17 mouse cellular contexts compared by ENCODE assay signal in the genomic region with DNA sequence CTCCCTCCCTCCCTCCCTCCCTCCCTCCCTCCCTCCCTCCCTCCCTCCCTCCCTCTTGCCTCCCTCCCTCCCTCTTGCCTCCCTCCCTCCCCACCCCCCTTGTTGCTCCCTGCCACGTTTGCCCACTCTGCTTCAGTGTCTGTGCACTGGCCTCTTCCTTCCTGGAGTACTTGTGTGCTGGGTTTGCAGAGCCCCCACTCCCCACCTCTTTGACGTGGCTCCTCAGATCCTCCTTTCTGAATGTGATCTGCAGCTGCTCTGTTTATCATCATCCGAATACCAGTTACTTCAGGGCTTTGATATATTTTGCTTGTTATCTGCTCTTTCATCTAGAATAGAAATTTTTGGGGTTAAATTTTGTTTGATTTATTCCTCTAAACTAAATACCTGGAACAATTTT.
DNase-seq lines count a peak whose midpoint lies in the region; ATAC-seq and TF ChIP-seq lines count a peak whose summit lies in the region.
"Had no signal": no experiment of that assay in that cellular context is flagged by ENCODE, and none has a peak within 500 bp of the region (broad histone marks: within the 10 kb centered on the region; RNA-seq: fewer than 3 reads in every experiment).

No protein-coding gene starts in this region.

- H3K4me3 ChIP-seq in lung, postnatal 0 days (ENCODE audit: low read depth, low read length) = no peak overlapping the region
- H3K4me3 ChIP-seq: embryonic facial prominence, embryonic 10.5 days; forebrain, embryonic 13.5 days; heart, adult 2 months; heart, embryonic 12.5 days; hindbrain, embryonic 10.5 days had no signal

- H3K9me3 ChIP-seq in lung, postnatal 0 days (ENCODE audit: low read length) = no peaks in the 10 kb centered on the region
- H3K9me3 ChIP-seq: embryonic facial prominence, embryonic 10.5 days; forebrain, embryonic 13.5 days; heart, embryonic 12.5 days; hindbrain, embryonic 10.5 days had no signal

- no peak for TF ChIP-seq EP300 in lung, postnatal 0 days (IDR thresholded peaks at IDR 0.05)

- no peak overlapping the region for H3K27ac ChIP-seq in lung, postnatal 0 days (ENCODE audit: low read length)
- H3K27ac ChIP-seq: embryonic facial prominence, embryonic 10.5 days; forebrain, embryonic 13.5 days; heart, adult 2 months; hindbrain, embryonic 10.5 days; hindbrain, embryonic 14.5 days had no signal

- no peak for TF ChIP-seq CTCF in lung, postnatal 0 days (IDR thresholded peaks at IDR 0.05)

- H3K36me3 ChIP-seq in lung, postnatal 0 days (ENCODE audit: insufficient read depth, low read length) = no peaks in the 10 kb centered on the region

- no peak overlapping the region for H3K9ac ChIP-seq in lung, postnatal 0 days (replicated peaks; ENCODE audit: low read depth)
- H3K9ac ChIP-seq: forebrain, embryonic 13.5 days; heart, embryonic 12.5 days; hindbrain, embryonic 14.5 days had no signal

- no peak for DNase-seq in lung, postnatal 0 days (ENCODE audit: low spot score)
- DNase-seq in lung, postnatal 14 days = no peak
- peak; percentile 56 for DNase-seq in CD4-positive helper T cell, adult 2 months (ENCODE audit: low read depth, low spot score)
- DNase-seq in spleen, adult 18-20 months = no peak
- DNase-seq in layer of hippocampus, adult 9-10 months (ENCODE audit: low spot score) = no peak
- DNase-seq: adrenal gland, adult 8-10 months; adrenal gland, postnatal 36 days; cerebellum, adult 2 months; cerebellum, postnatal 10 days; heart, adult 2 months had no signal

- WGBS in lung, postnatal 0 days = 21% methylated on average over 2 of the region's 3 CpGs

- no peaks in the 10 kb centered on the region for H3K27me3 ChIP-seq in lung, postnatal 0 days (replicated peaks; ENCODE audit: insufficient read depth, low read length)
- H3K27me3 ChIP-seq: forebrain, embryonic 13.5 days; heart, embryonic 12.5 days had no signal

- no peak overlapping the region for H3K4me2 ChIP-seq in lung, postnatal 0 days (replicated peaks; ENCODE audit: low read depth, low read length)
- H3K4me2 ChIP-seq: forebrain, embryonic 13.5 days; heart, embryonic 12.5 days; hindbrain, embryonic 14.5 days had no signal

- peaks cover 2% of the 10 kb centered on the region; the same call in 1 of the 2 replicates for H3K4me1 ChIP-seq in lung, postnatal 0 days (ENCODE audit: insufficient read depth, low read depth, low read length)
- H3K4me1 ChIP-seq: embryonic facial prominence, embryonic 10.5 days had no signal

- ATAC-seq in lung, postnatal 0 days = peak; percentile 11; the same call in 1 of the 2 replicates
- ATAC-seq in CD4-positive, CD25-positive, alpha-beta regulatory T cell, adult 4 months = peak; percentile 40
- peak; percentile 15 for ATAC-seq in inflammation-experienced regulatory T-cells, adult 6 months
- ATAC-seq: forebrain, embryonic 13.5 days had no signal
